In the genomic region with DNA sequence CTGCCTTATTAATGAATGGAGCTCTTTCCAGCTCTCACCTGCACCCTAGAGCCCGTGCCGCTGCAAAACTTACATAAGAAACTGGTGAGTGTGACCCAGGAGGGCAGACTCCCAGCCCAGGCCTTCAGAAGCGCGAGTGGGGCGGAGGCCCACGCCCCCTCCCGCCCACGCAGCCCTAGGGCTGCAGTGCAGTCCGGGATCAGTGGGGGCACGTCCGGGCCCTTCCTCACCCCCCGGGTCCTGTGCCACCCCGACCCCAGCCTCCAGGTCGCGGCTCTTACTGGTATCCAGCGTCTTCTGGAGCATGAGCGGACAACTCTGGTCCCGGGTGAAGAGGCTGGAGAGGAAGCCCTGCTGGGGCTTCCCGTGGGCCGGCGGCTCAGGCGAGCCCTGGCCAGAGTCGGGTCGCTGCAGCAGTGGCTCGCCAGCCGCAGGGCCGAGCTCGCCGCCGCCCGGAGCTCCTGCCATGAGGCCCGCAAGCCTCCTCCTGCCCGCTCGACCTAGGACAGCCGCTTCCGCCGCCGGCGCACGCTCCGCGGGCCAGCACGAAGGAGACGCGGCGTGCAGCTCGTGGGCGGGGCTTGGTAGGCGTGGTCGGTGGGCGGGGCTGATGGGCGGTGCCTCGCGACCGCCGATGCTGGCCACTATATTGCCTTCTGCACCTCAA, we compare ENCODE assay signal across 8 mouse cellular contexts. TPM values are rescaled to one million over a fixed set of nuclear protein-coding genes. Genes with fewer than 3 reads are reported as not detected.
DNase-seq lines count a peak whose midpoint lies in the region; ATAC-seq lines count a peak whose summit lies in the region.

A gene (minus strand): TSS at position 535 of the 667 bp plus-strand sequence.

- DNase-seq in 416B (ENCODE audit: low read depth), result peak; percentile 85
- peak; percentile 82 to 91 for DNase-seq in adrenal gland, postnatal 4 days (ENCODE audit: low spot score in 2 of 2)
- peak; percentile 87 for DNase-seq in embryonic facial prominence, embryonic 14.5 days (ENCODE audit: low spot score)
- DNase-seq in heart, adult 8-10 months (ENCODE audit: low spot score), result peak; percentile 93
- peak; percentile 90 to 94 for DNase-seq in kidney, adult 8-10 months
- peak; percentile 90 for DNase-seq in midbrain, embryonic 14.5 days
- peak; percentile 85 for DNase-seq in spleen, adult 12 weeks (ENCODE audit: low spot score)

- 0% methylated on average over 18 of the region's 56 CpGs for WGBS in embryonic facial prominence, embryonic 14.5 days
- WGBS in limb, embryonic 12.5 days, result under 1% methylated on average over 54 of the region's 56 CpGs
- WGBS in midbrain, embryonic 14.5 days, result 1% methylated on average over 55 of the region's 56 CpGs

- peaks cover 20% of the 10 kb centered on the region for H3K36me3 ChIP-seq in embryonic facial prominence, embryonic 14.5 days (ENCODE audit: control insufficient read depth, insufficient read depth, low read length)
- H3K36me3 ChIP-seq in limb, embryonic 12.5 days, result peaks cover 19% of the 10 kb centered on the region
- 0 out of 2 replicates have a peak, but pooled peaks cover 4% of the 10 kb centered on the region for H3K36me3 ChIP-seq in midbrain, embryonic 14.5 days (ENCODE audit: control insufficient read depth, insufficient read depth, low read length)

- ATAC-seq in embryonic facial prominence, embryonic 14.5 days (ENCODE audit: low read depth), result peak; percentile 86
- peak; percentile 77 for ATAC-seq in limb, embryonic 12.5 days (ENCODE audit: insufficient number of reproducible peaks, insufficient read depth, low FRiP score, low TSS enrichment, low read depth)
- peak; percentile 78 for ATAC-seq in midbrain, embryonic 14.5 days (ENCODE audit: low FRiP score, low TSS enrichment)

- peak within 1 kb of the TSS; percentile 93 for H3K4me2 ChIP-seq in embryonic facial prominence, embryonic 14.5 days (ENCODE audit: low read depth, low read length)
- H3K4me2 ChIP-seq in limb, embryonic 12.5 days, result peak within 1 kb of the TSS; percentile 98
- peak within 1 kb of the TSS; percentile 88 for H3K4me2 ChIP-seq in midbrain, embryonic 14.5 days (ENCODE audit: low read length)

- H3K9ac ChIP-seq in embryonic facial prominence, embryonic 14.5 days (ENCODE audit: low read depth, low read length), result peak within 1 kb of the TSS; percentile 75
- H3K9ac ChIP-seq in limb, embryonic 12.5 days (replicated peaks), result peak within 1 kb of the TSS; percentile 70
- peak within 1 kb of the TSS; percentile 62 for H3K9ac ChIP-seq in midbrain, embryonic 14.5 days (replicated peaks; ENCODE audit: low read length)

- H3K27me3 ChIP-seq in embryonic facial prominence, embryonic 14.5 days (replicated peaks; ENCODE audit: control insufficient read depth, insufficient read depth, low read length), result no peaks in the 10 kb centered on the region
- H3K27me3 ChIP-seq in limb, embryonic 12.5 days, result no peaks in the 10 kb centered on the region
- H3K27me3 ChIP-seq in midbrain, embryonic 14.5 days (ENCODE audit: control insufficient read depth, insufficient read depth, low read length), result no peaks in the 10 kb centered on the region

- no peak within 1 kb of the TSS; the same call in 1 of the 2 replicates for H3K27ac ChIP-seq in embryonic facial prominence, embryonic 14.5 days (replicated peaks; ENCODE audit: low read depth, low read length)
- H3K27ac ChIP-seq in limb, embryonic 12.5 days, result peak within 1 kb of the TSS; percentile 18; the same call in 1 of the 2 replicates
- H3K27ac ChIP-seq in midbrain, embryonic 14.5 days (replicated peaks; ENCODE audit: low read depth, low read length), result 0 out of 2 replicates have a peak within 1 kb of the TSS, but pooled peaks have one; percentile 37

- no peaks in the 10 kb centered on the region for H3K4me1 ChIP-seq in embryonic facial prominence, embryonic 14.5 days (ENCODE audit: control insufficient read depth, insufficient read depth, low read length)
- peaks cover 10% of the 10 kb centered on the region for H3K4me1 ChIP-seq in limb, embryonic 12.5 days (replicated peaks)
- H3K4me1 ChIP-seq in midbrain, embryonic 14.5 days (ENCODE audit: control insufficient read depth, insufficient read depth, low read length), result 0 out of 2 replicates have a peak, but pooled peaks cover 2% of the 10 kb centered on the region

- H3K9me3 ChIP-seq in embryonic facial prominence, embryonic 14.5 days (ENCODE audit: control insufficient read depth, low read length), result no peaks in the 10 kb centered on the region
- no peaks in the 10 kb centered on the region for H3K9me3 ChIP-seq in limb, embryonic 12.5 days
- H3K9me3 ChIP-seq in midbrain, embryonic 14.5 days (ENCODE audit: control insufficient read depth, low read length), result no peaks in the 10 kb centered on the region

- peak within 1 kb of the TSS; percentile 75 for H3K4me3 ChIP-seq in embryonic facial prominence, embryonic 14.5 days (ENCODE audit: low read depth, low read length)
- H3K4me3 ChIP-seq in limb, embryonic 12.5 days (replicated peaks), result peak within 1 kb of the TSS; percentile 73
- peak within 1 kb of the TSS; percentile 53 for H3K4me3 ChIP-seq in midbrain, embryonic 14.5 days (replicated peaks; ENCODE audit: low read depth, low read length)

RNA-seq across cellular contexts. Expression of the gene that starts here (rescaled TPM):
- total RNA-seq in adrenal gland, postnatal 4 days (2021), result 10 to 100 TPM; 11.1 to 11.6 TPM
- 16.7 and 20.6 TPM in 2 replicates for polyA plus RNA-seq in embryonic facial prominence, embryonic 14.5 days (2014; fragmentation: Nextera tagmentation; extraction: Ambion mirVana)
- total RNA-seq in heart, adult 8-10 months (2022), result 1 to 10 TPM; 3.7 to 5.8 (median 4.7) TPM
- 22.9 TPM in 2 replicates for polyA plus RNA-seq in limb, embryonic 12.5 days (2016; fragmentation: Nextera tagmentation; extraction: Ambion mirVana)
- 13.6 and 14.1 TPM in 2 replicates for polyA plus RNA-seq in midbrain, embryonic 14.5 days (2014; fragmentation: Nextera tagmentation; extraction: Ambion mirVana)
